Mouse (Mus musculus) myocyte (in vitro differentiated cells): ENCODE measurements around the gene Ppp1r21.

ENCODE experiments used
- E2F4 ChIP-seq: IDR thresholded peaks from one replicate; pipeline ENCODE4 v1.6.1; 2011; ENCODE audit warnings: mild to moderate bottlenecking, control low read depth, moderate library complexity; ENCODE audit not compliant: insufficient read depth
- MAX ChIP-seq: IDR thresholded peaks from one replicate; pipeline ENCODE4 v1.6.1; 2011; ENCODE audit warnings: low read depth, mild to moderate bottlenecking, control low read depth
- MYOD1 ChIP-seq, 3 experiments: IDR thresholded peaks; one replicate each; pipeline ENCODE4 v1.6.1; 2011; ENCODE audit warnings: control low read depth in 2 of 3, low read depth in 2 of 3, mild to moderate bottlenecking in 2 of 3, moderate library complexity in 1 of 3; ENCODE audit not compliant: insufficient read length in 2 of 3, control insufficient read depth in 1 of 3
- MYOG ChIP-seq, 3 experiments: IDR thresholded peaks; one replicate each; pipeline ENCODE4 v1.6.1; 2011; ENCODE audit warnings: control low read depth in 2 of 3, low read depth in 2 of 3, mild to moderate bottlenecking in 2 of 3; ENCODE audit not compliant: insufficient read length in 2 of 3, control insufficient read depth in 1 of 3, insufficient read depth in 1 of 3
- POLR2A ChIP-seq: IDR thresholded peaks from one replicate; pipeline ENCODE4 v1.6.1; 2011; ENCODE audit warnings: low read depth, mild to moderate bottlenecking, control low read depth, moderate library complexity; ENCODE audit not compliant: insufficient read length
- POLR2AphosphoS2 ChIP-seq: IDR thresholded peaks from one replicate; pipeline ENCODE4 v1.6.1; 2011; ENCODE audit warnings: low read depth, control low read depth; ENCODE audit not compliant: insufficient read length
- SRF ChIP-seq: IDR thresholded peaks from one replicate; pipeline ENCODE4 v1.6.1; 2011; ENCODE audit warnings: low read depth; ENCODE audit not compliant: control insufficient read depth, insufficient read length
- TCF12 ChIP-seq: IDR thresholded peaks from one replicate; pipeline ENCODE4 v1.6.1; 2011; ENCODE audit warnings: mild to moderate bottlenecking, control low read depth; ENCODE audit not compliant: poor library complexity, insufficient read depth, severe bottlenecking
- USF1 ChIP-seq: IDR thresholded peaks from one replicate; pipeline ENCODE4 v1.6.1; 2011; ENCODE audit warnings: low read depth, mild to moderate bottlenecking, control low read depth, moderate library complexity

GRCm38 (mm10) chr17:88492107-88492460 is 37.8 kb upstream of the Ppp1r21 start:
- TF ChIP-seq MYOD1 (IDR thresholded peaks at IDR 0.05; ENCODE audit: control insufficient read depth in 1 of 3, insufficient read length in 2 of 3, low read depth in 2 of 3): no peak
- no peak for TF ChIP-seq POLR2A
- TF ChIP-seq POLR2AphosphoS2: no peak
- no peak for TF ChIP-seq USF1
- no peak for TF ChIP-seq MAX
- no peak for TF ChIP-seq E2F4
- TF ChIP-seq TCF12: no peak
- TF ChIP-seq MYOG (IDR thresholded peaks at IDR 0.05; ENCODE audit: control insufficient read depth in 1 of 3, insufficient read depth in 1 of 3, insufficient read length in 2 of 3, low read depth in 2 of 3): no peak
- TF ChIP-seq SRF: no peak
